Mouse (Mus musculus) thymus, postnatal 36 days (tissue): Measurements from ENCODE around the gene Zfp46.

Source experiments
- DNase-seq, 2 experiments: peaks; one replicate each; pipeline ENCODE4 v3.0.0; 2022; ENCODE audit warnings: mixed read lengths in 2 of 2

The Zfp46 gene

GRCm38 (mm10) chr4:136284455-136284854, at the start of gene Zfp46:
Gene Zfp46, plus strand, starts transcription at chr4:136284683.
- no peak for DNase-seq

- DNase-seq: peak in 1 of 2 experiments; percentile 12
Observed at GRCm38 (mm10) chr4:136238669-136239068, 45.8 kb upstream of the Zfp46 start.

GRCm38 (mm10) chr4:136239111-136239510, 45.4 kb upstream of the Zfp46 start:
- DNase-seq: no peak

GRCm38 (mm10) chr4:136239622-136240021, 44.9 kb upstream of the Zfp46 start:
- peak; percentile 78 to 82 for DNase-seq

- peak in 1 of 2 experiments; percentile 13 for DNase-seq
Observed at GRCm38 (mm10) chr4:136240123-136240522, 44.4 kb upstream of the Zfp46 start.

- no peak for DNase-seq
Observed at GRCm38 (mm10) chr4:136240955-136241354, 43.5 kb upstream of the Zfp46 start.

- peak in 1 of 2 experiments; percentile 19 for DNase-seq
Observed at GRCm38 (mm10) chr4:136242065-136242703, 42.3 kb upstream of the Zfp46 start.

GRCm38 (mm10) chr4:136242728-136243127, 41.8 kb upstream of the Zfp46 start:
- no peak for DNase-seq

GRCm38 (mm10) chr4:136244208-136244607, 40.3 kb upstream of the Zfp46 start:
- no peak for DNase-seq

GRCm38 (mm10) chr4:136245681-136246080, 38.8 kb upstream of the Zfp46 start:
- DNase-seq: no peak

- DNase-seq: no peak
Observed at GRCm38 (mm10) chr4:136246568-136246969, 37.9 kb upstream of the Zfp46 start.

GRCm38 (mm10) chr4:136247386-136247728, 37.1 kb upstream of the Zfp46 start:
- DNase-seq: no peak

GRCm38 (mm10) chr4:136247729-136248463, 36.6 kb upstream of the Zfp46 start, which contains the start of gene Tcea3:
Gene Tcea3, plus strand, starts transcription at chr4:136247729.
- no peak for DNase-seq

GRCm38 (mm10) chr4:136248464-136249331, 35.8 kb upstream of the Zfp46 start:
- DNase-seq: no peak

GRCm38 (mm10) chr4:136249332-136249647, 35.2 kb upstream of the Zfp46 start:
- no peak for DNase-seq

GRCm38 (mm10) chr4:136249780-136250179, 34.7 kb upstream of the Zfp46 start:
- no peak for DNase-seq

GRCm38 (mm10) chr4:136255919-136256318, 28.6 kb upstream of the Zfp46 start:
- DNase-seq: no peak

GRCm38 (mm10) chr4:136256696-136257095, 27.8 kb upstream of the Zfp46 start:
- no peak for DNase-seq

GRCm38 (mm10) chr4:136259916-136260315, 24.6 kb upstream of the Zfp46 start:
- no peak for DNase-seq

- peak; percentile 65 to 75 for DNase-seq
Observed at GRCm38 (mm10) chr4:136260491-136261180, 23.8 kb upstream of the Zfp46 start.

- no peak for DNase-seq
Observed at GRCm38 (mm10) chr4:136261912-136262311, 22.6 kb upstream of the Zfp46 start.

- no peak for DNase-seq
Observed at GRCm38 (mm10) chr4:136263555-136263954, 20.9 kb upstream of the Zfp46 start.
